Mouse (Mus musculus) lung, postnatal 0 days (tissue): ENCODE measurements at regions not wholly inside any gene's neighbourhood (a gene's known extent, or its start where the extent isn't known, plus 50 kb on each side); places are given as distances from the start of the nearest gene placed in this dataset.

Experiments used
- CTCF ChIP-seq: IDR thresholded peaks from 2 replicates; pipeline ENCODE4 v1.5.1; 2016; ENCODE audit warnings: antibody characterized with exemption, mild to moderate bottlenecking
- EP300 ChIP-seq: IDR thresholded peaks from 2 replicates; pipeline ENCODE4 v1.6.1; 2016; ENCODE audit warnings: antibody characterized with exemption, mild to moderate bottlenecking, control low read depth

GRCm38 (mm10) chrX:52679045-52679444 lies 65.3 kb upstream of the Gpc3 start:
- no peak for TF ChIP-seq EP300
- peak; percentile 46 for TF ChIP-seq CTCF
